Mouse (Mus musculus): Measurements from ENCODE around the gene Rngtt. TPM values are rescaled to one million over a fixed set of nuclear protein-coding genes. Genes with fewer than 3 reads are reported as not detected.

Gene Rngtt
- polyA plus RNA-seq, 1 experiment from 2014 or later = 22.6 TPM

GRCm38 (mm10) chr4:33547315-33547929 lies 237.3 kb downstream of the Rngtt start:
- no peak for ATAC-seq (replicated peaks; ENCODE audit: low FRiP score, low TSS enrichment, low read depth)
- Histone ChIP-seq H3K9me3 (ENCODE audit: control insufficient read depth, low read length) (no peaks in the 10 kb centered on the region), H3K36me3 (ENCODE audit: control insufficient read depth, insufficient read depth, low read length) (no peaks in the 10 kb centered on the region), H3K27me3 (replicated peaks; ENCODE audit: control insufficient read depth, insufficient read depth, low read length) (no peaks in the 10 kb centered on the region), H3K4me3 (ENCODE audit: low read depth, low read length) (no peak overlapping the region), H3K27ac (ENCODE audit: low read depth) (no peak overlapping the region), H3K9ac (ENCODE audit: low read length) (no peak overlapping the region), H3K4me2 (ENCODE audit: low read length) (no peak overlapping the region), H3K4me1 (replicated peaks; ENCODE audit: control insufficient read depth, insufficient read depth, low read length) (no peaks in the 10 kb centered on the region; the same call in 1 of the 2 replicates)
- DNase-seq (ENCODE audit: low spot score) = peak; percentile 32
- 82% methylated on average over 8 of the region's 8 CpGs for WGBS

DNA sequence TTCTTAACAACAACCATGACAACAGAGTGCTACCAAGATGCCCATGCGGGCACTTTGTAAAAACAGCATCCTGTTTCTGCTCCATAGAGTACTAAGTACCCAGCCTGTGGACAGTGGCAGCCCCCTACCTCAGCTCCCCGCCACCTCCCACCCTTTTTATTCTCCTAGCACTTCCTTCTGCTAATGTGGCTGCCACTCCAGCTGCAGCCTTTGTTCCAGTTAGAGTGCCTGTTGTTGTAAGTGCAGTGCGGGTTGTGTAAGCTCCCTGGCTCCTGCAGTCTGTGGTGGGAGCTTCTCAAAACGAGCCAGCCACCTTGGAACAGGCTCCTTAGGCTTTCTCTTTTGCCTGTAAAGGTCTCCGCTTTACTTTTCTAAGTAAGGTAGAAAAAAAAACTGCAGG lies 239.5 kb downstream of the Rngtt start:
- DNase-seq (ENCODE audit: low spot score) = peak; percentile 41
- Histone ChIP-seq H3K4me3 (ENCODE audit: low read depth, low read length) (no peak overlapping the region), H3K9ac (ENCODE audit: low read length) (no peak overlapping the region), H3K4me2 (ENCODE audit: low read length) (no peak overlapping the region), H3K9me3 (ENCODE audit: control insufficient read depth, low read length) (no peaks in the 10 kb centered on the region), H3K36me3 (ENCODE audit: control insufficient read depth, insufficient read depth, low read length) (no peaks in the 10 kb centered on the region), H3K27ac (ENCODE audit: low read depth) (no peak overlapping the region), H3K27me3 (replicated peaks; ENCODE audit: control insufficient read depth, insufficient read depth, low read length) (no peaks in the 10 kb centered on the region), H3K4me1 (replicated peaks; ENCODE audit: control insufficient read depth, insufficient read depth, low read length) (peaks cover 3% of the 10 kb centered on the region; the same call in 1 of the 2 replicates)
- 58% methylated on average over 5 of the region's 5 CpGs for WGBS
- ATAC-seq (replicated peaks; ENCODE audit: low FRiP score, low TSS enrichment, low read depth) = no peak

Small RNA genes lying within 50 kb of the gene (microRNA-seq; reads per million reads assigned to microRNA genes)
- not detected for gene Mir8118

Other genes with a start within 250 kb of the Rngtt start
- 0.09 and 0.17 TPM in 2 replicates for gene Gabrr2, start 247.3 kb upstream of the Rngtt start, polyA plus RNA-seq (2014; fragmentation: Nextera tagmentation; extraction: Ambion mirVana)
- not detected in 2 replicates for gene Gabrr1, start 177.8 kb upstream of the Rngtt start, polyA plus RNA-seq (2014; fragmentation: Nextera tagmentation; extraction: Ambion mirVana)
- 1.2 TPM in 2 replicates for gene Pm20d2, start 120.6 kb upstream of the Rngtt start, polyA plus RNA-seq (2014; fragmentation: Nextera tagmentation; extraction: Ambion mirVana)
- gene Srsf12, start 101.3 kb upstream of the Rngtt start, polyA plus RNA-seq (2014; fragmentation: Nextera tagmentation; extraction: Ambion mirVana) = 9.5 and 9.8 TPM in 2 replicates
- gene Pnrc1, start 20.1 kb upstream of the Rngtt start, polyA plus RNA-seq (2014; fragmentation: Nextera tagmentation; extraction: Ambion mirVana) = 88.7 and 91.1 TPM in 2 replicates